Mouse (Mus musculus): ENCODE results near the gene Emc10. TPM values are rescaled to one million over a fixed set of nuclear protein-coding genes. Genes with fewer than 3 reads are reported as not detected.
A peak's percentile ranks its signal among the peaks of the same experiment; 100 is the strongest.

Emc10 gene
- polyA plus RNA-seq, 1 experiment from 2014 or later = 104 TPM

GRCm38 (mm10) chr7:44443268-44444173 lies 52.8 kb downstream of the Emc10 start:
- H3K9me3 ChIP-seq (replicated peaks) = no peaks in the 10 kb centered on the region
- WGBS = 10% methylated on average over 20 of the region's 20 CpGs
- DNase-seq (ENCODE audit: low spot score) = peak; percentile 64
- H3K36me3 ChIP-seq = peaks cover 37% of the 10 kb centered on the region
- peak overlapping the region; percentile 96 for H3K27ac ChIP-seq (replicated peaks)
- H3K4me3 ChIP-seq = peak overlapping the region; percentile 58
- peaks cover 72% of the 10 kb centered on the region for H3K27me3 ChIP-seq (ENCODE audit: low read depth, poor library complexity, severe bottlenecking)
- H3K4me1 ChIP-seq = peaks cover 50% of the 10 kb centered on the region

GRCm38 (mm10) chr7:44442407-44442821 lies 53.9 kb downstream of the Emc10 start:
- DNase-seq (ENCODE audit: low spot score) = peak; percentile 68
- H3K27ac ChIP-seq (replicated peaks) = peak overlapping the region; percentile 96
- H3K36me3 ChIP-seq = peaks cover 26% of the 10 kb centered on the region
- H3K27me3 ChIP-seq (ENCODE audit: low read depth, poor library complexity, severe bottlenecking) = peaks cover 82% of the 10 kb centered on the region
- WGBS = 0% methylated on average over 14 of the region's 14 CpGs
- H3K4me1 ChIP-seq = peaks cover 60% of the 10 kb centered on the region
- peak overlapping the region; percentile 58 for H3K4me3 ChIP-seq
- H3K9me3 ChIP-seq (replicated peaks) = no peaks in the 10 kb centered on the region

GRCm38 (mm10) chr7:44441648-44442109 lies 54.6 kb downstream of the Emc10 start:
- DNase-seq (ENCODE audit: low spot score) = peak; percentile 63
- H3K36me3 ChIP-seq = peaks cover 21% of the 10 kb centered on the region
- H3K27ac ChIP-seq (replicated peaks) = peak overlapping the region; percentile 96
- WGBS = 2% methylated on average over 14 of the region's 14 CpGs
- peak overlapping the region; percentile 58 for H3K4me3 ChIP-seq
- peaks cover 62% of the 10 kb centered on the region for H3K4me1 ChIP-seq
- H3K9me3 ChIP-seq (replicated peaks) = no peaks in the 10 kb centered on the region
- H3K27me3 ChIP-seq (ENCODE audit: low read depth, poor library complexity, severe bottlenecking) = peaks cover 89% of the 10 kb centered on the region

- Histone ChIP-seq H3K27me3 (ENCODE audit: low read depth, poor library complexity, severe bottlenecking) (peaks cover 92% of the 10 kb centered on the region), H3K4me3 (peak overlapping the region; percentile 58), H3K36me3 (peaks cover 16% of the 10 kb centered on the region), H3K27ac (replicated peaks) (peak overlapping the region; percentile 96), H3K4me1 (peaks cover 64% of the 10 kb centered on the region), H3K9me3 (replicated peaks) (no peaks in the 10 kb centered on the region)
- WGBS = 16% methylated on average over 1 of the region's 1 CpGs
- no peak for DNase-seq (ENCODE audit: low spot score)
Measured at GRCm38 (mm10) chr7:44441180-44441579, 55.1 kb downstream of the Emc10 start.

GRCm38 (mm10) chr7:44440479-44440878 lies 55.9 kb downstream of the Emc10 start:
- Histone ChIP-seq H3K4me1 (peaks cover 64% of the 10 kb centered on the region), H3K27ac (replicated peaks) (no peak overlapping the region), H3K36me3 (peaks cover 10% of the 10 kb centered on the region), H3K27me3 (ENCODE audit: low read depth, poor library complexity, severe bottlenecking) (peaks cover 88% of the 10 kb centered on the region), H3K4me3 (0 out of 2 replicates have a peak overlapping the region, but pooled peaks have one; percentile 3), H3K9me3 (replicated peaks) (no peaks in the 10 kb centered on the region)
- 93% methylated on average over 1 of the region's 1 CpGs for WGBS
- no peak for DNase-seq (ENCODE audit: low spot score)

Small RNA genes lying within 50 kb of the gene (microRNA-seq; reads per million reads assigned to microRNA genes)
- gene Mir7052 = not detected
- gene Mir7053 = not detected

Other genes starting within 250 kb of the Emc10 start
- gene 1700028J19Rik, start 249.8 kb downstream of the Emc10 start, polyA plus RNA-seq (2016; fragmentation: Nextera tagmentation; extraction: Ambion mirVana) = 1.6 and 1.7 TPM in 2 replicates
- 172 and 189 TPM in 2 replicates for gene 2410002F23Rik, start 249.8 kb downstream of the Emc10 start, polyA plus RNA-seq (2016; fragmentation: Nextera tagmentation; extraction: Ambion mirVana)
- gene Acp4, start 239.2 kb downstream of the Emc10 start, polyA plus RNA-seq (2016; fragmentation: Nextera tagmentation; extraction: Ambion mirVana) = 0.17 TPM in 1 of 2 replicates, not detected in the other
- not detected in 2 replicates for gene Gm15517, start 235.1 kb downstream of the Emc10 start, polyA plus RNA-seq (2016; fragmentation: Nextera tagmentation; extraction: Ambion mirVana)
- 2.2 and 2.4 TPM in 2 replicates for gene Clec11a, start 189.6 kb downstream of the Emc10 start, polyA plus RNA-seq (2016; fragmentation: Nextera tagmentation; extraction: Ambion mirVana)
- 1.5 and 2.6 TPM in 2 replicates for gene Shank1, start 186.3 kb downstream of the Emc10 start, polyA plus RNA-seq (2016; fragmentation: Nextera tagmentation; extraction: Ambion mirVana)
- 1.9 and 2.0 TPM in 2 replicates for gene Syt3, start 112.4 kb downstream of the Emc10 start, polyA plus RNA-seq (2016; fragmentation: Nextera tagmentation; extraction: Ambion mirVana)
- 1.7 TPM in 2 replicates for gene 1700008O03Rik, start 110.7 kb downstream of the Emc10 start, polyA plus RNA-seq (2016; fragmentation: Nextera tagmentation; extraction: Ambion mirVana)
- gene Lrrc4b, start 67.5 kb downstream of the Emc10 start, polyA plus RNA-seq (2016; fragmentation: Nextera tagmentation; extraction: Ambion mirVana) = 2.4 and 3.5 TPM in 2 replicates
- gene Aspdh, start 31.1 kb downstream of the Emc10 start, polyA plus RNA-seq (2016; fragmentation: Nextera tagmentation; extraction: Ambion mirVana) = 0.99 and 2.0 TPM in 2 replicates
- gene Josd2, start 28.5 kb downstream of the Emc10 start, polyA plus RNA-seq (2016; fragmentation: Nextera tagmentation; extraction: Ambion mirVana) = 71.6 and 76.8 TPM in 2 replicates
- 20.5 and 27.6 TPM in 2 replicates for gene Fam71e1, start 52 bp upstream of the Emc10 start, polyA plus RNA-seq (2016; fragmentation: Nextera tagmentation; extraction: Ambion mirVana)
- gene Mybpc2, start 28.1 kb upstream of the Emc10 start, polyA plus RNA-seq (2016; fragmentation: Nextera tagmentation; extraction: Ambion mirVana) = 0.05 and 0.20 TPM in 2 replicates
- not detected in 2 replicates for gene Spib, start 35.5 kb upstream of the Emc10 start, polyA plus RNA-seq (2016; fragmentation: Nextera tagmentation; extraction: Ambion mirVana)
- gene Pold1, start 52.3 kb upstream of the Emc10 start, polyA plus RNA-seq (2016; fragmentation: Nextera tagmentation; extraction: Ambion mirVana) = 168 and 179 TPM in 2 replicates
- gene Nr1h2, start 57.4 kb upstream of the Emc10 start, polyA plus RNA-seq (2016; fragmentation: Nextera tagmentation; extraction: Ambion mirVana) = 82.8 and 84.2 TPM in 2 replicates
- gene Napsa, start 75.9 kb upstream of the Emc10 start, polyA plus RNA-seq (2016; fragmentation: Nextera tagmentation; extraction: Ambion mirVana) = 0.36 and 0.42 TPM in 2 replicates
- gene Kcnc3, start 94.1 kb upstream of the Emc10 start, polyA plus RNA-seq (2016; fragmentation: Nextera tagmentation; extraction: Ambion mirVana) = 1.1 and 1.2 TPM in 2 replicates
- 1.0 and 1.1 TPM in 2 replicates for gene Myh14, start 174.3 kb upstream of the Emc10 start, polyA plus RNA-seq (2016; fragmentation: Nextera tagmentation; extraction: Ambion mirVana)
- not detected in 2 replicates for gene Izumo2, start 212.2 kb upstream of the Emc10 start, polyA plus RNA-seq (2016; fragmentation: Nextera tagmentation; extraction: Ambion mirVana)